Mouse (Mus musculus): ENCODE results near the gene Gm17482. TPM values are rescaled to one million over a fixed set of nuclear protein-coding genes. Genes with fewer than 3 reads are reported as not detected.

The Gm17482 gene
- total RNA-seq, 2 experiments from 2014 or later = not detected

GRCm38 (mm10) chr6:115241939-115242338 is 14.8 kb downstream of the Gm17482 start:
- DNase-seq (ENCODE audit: low spot score) = no peak
- intact Hi-C loops (cut with DNase I) = no loop called here

- DNase-seq (ENCODE audit: low spot score) = no peak
- intact Hi-C loops (cut with DNase I) = no loop called here
Measured at GRCm38 (mm10) chr6:115244222-115244621, 17.1 kb downstream of the Gm17482 start.

- no peak for DNase-seq (ENCODE audit: low spot score)
- intact Hi-C loops (cut with DNase I) = no loop called here
Measured at GRCm38 (mm10) chr6:115245500-115246058, 18.4 kb downstream of the Gm17482 start.

- peak; percentile 62 for DNase-seq (ENCODE audit: low spot score)
- intact Hi-C loops (cut with DNase I) = no loop called here
Measured at GRCm38 (mm10) chr6:115251531-115251985, 24.4 kb downstream of the Gm17482 start.

GRCm38 (mm10) chr6:115252099-115252873 is 25.1 kb downstream of the Gm17482 start, which contains the start of gene Timp4:
TSS of gene Timp4 (minus strand) at chr6:115252205.
- intact Hi-C loops (cut with DNase I) = no loop called here
- DNase-seq (ENCODE audit: low spot score) = no peak

GRCm38 (mm10) chr6:115255171-115255570 is 28.0 kb downstream of the Gm17482 start:
- intact Hi-C loops (cut with DNase I) = no loop called here
- no peak for DNase-seq (ENCODE audit: low spot score)

- DNase-seq (ENCODE audit: low spot score) = no peak
- intact Hi-C loops (cut with DNase I) = no loop called here
Measured at GRCm38 (mm10) chr6:115260507-115260906, 33.4 kb downstream of the Gm17482 start.

GRCm38 (mm10) chr6:115266791-115267190 is 39.6 kb downstream of the Gm17482 start:
- intact Hi-C loops (cut with DNase I) = loop anchor here (5.0 kb wide), 2 partner anchors 219 to 339 kb away; no protein-coding TSS in a partner anchor

GRCm38 (mm10) chr6:115267916-115268315 is 40.8 kb downstream of the Gm17482 start:
- peak; percentile 58 for DNase-seq (ENCODE audit: low spot score)
- intact Hi-C loops (cut with DNase I) = loop anchor here (1.0 to 5.0 kb wide), 5 partner anchors 41 to 341 kb away; partner anchors contain the start of gene Gm17482

More at GRCm38 (mm10) chr6:115266791-115267190, 39.6 kb downstream of the Gm17482 start:
- DNase-seq (ENCODE audit: low spot score) = no peak

- intact Hi-C loops (cut with DNase I) = loop anchor here (1.0 to 5.0 kb wide), 5 partner anchors 41 to 341 kb away; partner anchors contain the start of gene Gm17482
- DNase-seq (ENCODE audit: low spot score) = no peak
Measured at GRCm38 (mm10) chr6:115268551-115269385, 41.6 kb downstream of the Gm17482 start.

GRCm38 (mm10) chr6:115269561-115269960 is 42.4 kb downstream of the Gm17482 start:
- no peak for DNase-seq (ENCODE audit: low spot score)
- intact Hi-C loops (cut with DNase I) = loop anchor here (5.0 kb wide), 2 partner anchors 222 to 342 kb away; no protein-coding TSS in a partner anchor

- intact Hi-C loops (cut with DNase I) = loop anchor here (5.0 kb wide), 3 partner anchors 72 to 162 kb away; partner anchors contain the start of gene Pparg
- DNase-seq (ENCODE audit: low spot score) = no peak
Measured at GRCm38 (mm10) chr6:115270085-115270484, 42.9 kb downstream of the Gm17482 start.

GRCm38 (mm10) chr6:115271326-115271725 is 44.2 kb downstream of the Gm17482 start:
- intact Hi-C loops (cut with DNase I) = loop anchor here (5.0 kb wide), 3 partner anchors 71 to 161 kb away; partner anchors contain the start of gene Pparg
- DNase-seq (ENCODE audit: low spot score) = no peak

GRCm38 (mm10) chr6:115271866-115272271 is 44.7 kb downstream of the Gm17482 start:
- intact Hi-C loops (cut with DNase I) = loop anchor here (5.0 kb wide), 3 partner anchors 70 to 160 kb away; partner anchors contain the start of gene Pparg
- peak; percentile 41 for DNase-seq (ENCODE audit: low spot score)

GRCm38 (mm10) chr6:115273346-115273745 is 46.2 kb downstream of the Gm17482 start:
- peak; percentile 32 for DNase-seq (ENCODE audit: low spot score)
- intact Hi-C loops (cut with DNase I) = loop anchor here (5.0 kb wide), 3 partner anchors 69 to 159 kb away; partner anchors contain the start of gene Pparg

- intact Hi-C loops (cut with DNase I) = loop anchor here (5.0 kb wide), 3 partner anchors 68 to 158 kb away; partner anchors contain the start of gene Pparg
- no peak for DNase-seq (ENCODE audit: low spot score)
Measured at GRCm38 (mm10) chr6:115274705-115275104, 47.6 kb downstream of the Gm17482 start.

GRCm38 (mm10) chr6:115275116-115275815 is 48.1 kb downstream of the Gm17482 start:
- DNase-seq (ENCODE audit: low spot score) = no peak
- intact Hi-C loops (cut with DNase I) = no loop called here

- intact Hi-C loops (cut with DNase I) = no loop called here
- DNase-seq (ENCODE audit: low spot score) = no peak
Measured at GRCm38 (mm10) chr6:115278086-115278485, 50.9 kb downstream of the Gm17482 start.

GRCm38 (mm10) chr6:115279639-115280038 is 52.5 kb downstream of the Gm17482 start:
- DNase-seq (ENCODE audit: low spot score) = no peak
- intact Hi-C loops (cut with DNase I) = no loop called here
